In genomic region chr6:40689180-40689579, GRCm38 (mm10) we compare ENCODE assay signal across 7 mouse cellular contexts.
DNase-seq lines count a peak whose midpoint lies in the region.

No protein-coding gene starts in this region.

- WGBS in large intestine, adult 2 months, result 5% methylated on average over 5 of the region's 5 CpGs

- peak; percentile 56 for DNase-seq in CD4-positive helper T cell, adult 2 months (ENCODE audit: low read depth, low spot score)
- peak; percentile 60 for DNase-seq in Muller cell, postnatal 12 days (ENCODE audit: inconsistent ontology term)
- peak; percentile 14 to 46 for DNase-seq in cerebellum, postnatal 25 days
- peak; percentile 45 for DNase-seq in heart, postnatal 4 days
- DNase-seq in large intestine, adult 2 months (ENCODE audit: low read depth, low spot score), result peak; percentile 70
- peak; percentile 58 for DNase-seq in lung, postnatal 25 days (ENCODE audit: low spot score)
- DNase-seq in right cerebral cortex, postnatal 10 days (ENCODE audit: low spot score in 2 of 2), result peak; percentile 58

Comparison
In these comparisons a context has a peak if more than half of its experiments do, and no peak if none do; other contexts are left out.
1. Peak in every context shown above with its lines: DNase-seq.